Mouse (Mus musculus) hindbrain, embryonic 10.5 days (tissue): Measurements from ENCODE around the gene Mtf2. TPM values are rescaled to one million over a fixed set of nuclear protein-coding genes. Genes with fewer than 3 reads are reported as not detected.
A peak's percentile ranks its signal among the peaks of the same experiment; 100 is the strongest.

Experiments used
- DNase-seq: peaks from one replicate; pipeline ENCODE4 v3.0.0-alpha.2; 2017; ENCODE audit warnings: low spot score
- H3K27ac ChIP-seq: fragments of 300-500 bp; sonication (generic); 2 replicates; pipeline ENCODE4 v1.5.1; 2016; ENCODE audit warnings: mild to moderate bottlenecking, moderate library complexity
- H3K27me3 ChIP-seq: fragments of 300-500 bp; sonication (generic); 2 replicates; pipeline ENCODE4 v1.6.1; 2016; ENCODE audit warnings: mild to moderate bottlenecking; ENCODE audit not compliant: poor library complexity, insufficient read depth, severe bottlenecking
- H3K36me3 ChIP-seq: fragments of 300-500 bp; sonication (generic); 2 replicates; pipeline ENCODE4 v1.6.1; 2016; ENCODE audit warnings: mild to moderate bottlenecking, moderate library complexity
- H3K4me1 ChIP-seq: fragments of 300-500 bp; sonication (generic); replicated peaks from 2 replicates; pipeline ENCODE4 v1.6.1; 2016; ENCODE audit warnings: mild to moderate bottlenecking
- H3K4me3 ChIP-seq: fragments of 300-500 bp; sonication (generic); 2 replicates; pipeline ENCODE4 v1.5.1; 2016; ENCODE audit warnings: mild to moderate bottlenecking, moderate library complexity
- H3K9me3 ChIP-seq: fragments of 300-500 bp; sonication (generic); 2 replicates; pipeline ENCODE4 v1.6.1; 2016; ENCODE audit warnings: mild to moderate bottlenecking, moderate library complexity
- WGBS: fragments of 180-500 bp; shearing (Covaris S2); methylation state at CpG from one replicate; pipeline ENCODE4 v1.1.7; 2016; 5-methylcytosine and 5-hydroxymethylcytosine counted together
- polyA plus RNA-seq: library from polyadenylated mRNA; unstranded; fragments of >200 nt; fragmentation: Nextera tagmentation; extraction: Ambion mirVana; gene quantifications from 2 replicates; pipeline ENCODE4 v1.2.1, GENCODE M21; 2016

The Mtf2 gene
- polyA plus RNA-seq, 1 experiment from 2014 or later: 120 TPM

- peaks cover 94% of the 10 kb centered on the region for H3K36me3 ChIP-seq
- H3K27ac ChIP-seq: no peak overlapping the region
- 87% methylated on average over 5 of the region's 5 CpGs for WGBS
- no peak overlapping the region for H3K4me3 ChIP-seq
- H3K9me3 ChIP-seq: no peaks in the 10 kb centered on the region
- no peak for DNase-seq
- no peaks in the 10 kb centered on the region for H3K4me1 ChIP-seq
- no peaks in the 10 kb centered on the region for H3K27me3 ChIP-seq
Measured at GRCm38 (mm10) chr5:108104306-108104705, 38.8 kb downstream of the Mtf2 start.

GRCm38 (mm10) chr5:108109346-108109745 is 43.9 kb downstream of the Mtf2 start:
- Histone ChIP-seq H3K27me3 (no peaks in the 10 kb centered on the region), H3K4me3 (no peak overlapping the region), H3K36me3 (peaks cover 50% of the 10 kb centered on the region), H3K9me3 (no peaks in the 10 kb centered on the region), H3K4me1 (no peaks in the 10 kb centered on the region), H3K27ac (no peak overlapping the region)
- WGBS: 95% methylated on average over 7 of the region's 7 CpGs
- DNase-seq: no peak

DNA sequence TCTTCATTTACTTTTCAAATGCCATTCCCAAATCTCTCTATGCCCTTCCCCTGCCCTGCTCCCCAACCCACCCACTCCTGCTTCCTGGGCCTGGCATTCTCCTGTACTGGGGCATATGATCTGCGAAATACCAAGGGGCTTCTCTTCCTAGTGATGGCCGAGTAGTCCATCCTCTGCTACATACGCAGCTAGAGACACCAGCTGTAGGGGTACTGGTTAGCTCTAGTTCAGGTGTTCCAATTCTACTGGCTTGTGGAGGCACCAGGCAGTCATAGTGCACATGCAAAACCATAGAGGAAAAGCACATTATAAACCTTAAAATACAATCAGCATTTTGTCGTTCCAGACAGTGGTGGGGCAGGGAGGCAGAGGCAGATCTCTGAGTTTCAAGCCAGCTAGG is 52.2 kb downstream of the Mtf2 start:
- Histone ChIP-seq H3K4me3 (no peak overlapping the region), H3K36me3 (peaks cover 22% of the 10 kb centered on the region), H3K27me3 (no peaks in the 10 kb centered on the region), H3K4me1 (no peaks in the 10 kb centered on the region), H3K27ac (no peak overlapping the region), H3K9me3 (no peaks in the 10 kb centered on the region)
- WGBS: 92% methylated on average over 4 of the region's 4 CpGs
- no peak for DNase-seq

- Histone ChIP-seq H3K9me3 (no peaks in the 10 kb centered on the region), H3K4me1 (no peaks in the 10 kb centered on the region), H3K36me3 (peaks cover 28% of the 10 kb centered on the region), H3K4me3 (no peak overlapping the region), H3K27ac (no peak overlapping the region), H3K27me3 (no peaks in the 10 kb centered on the region)
- 85% methylated on average over 9 of the region's 9 CpGs for WGBS
- DNase-seq: no peak
Measured at GRCm38 (mm10) chr5:108120221-108120900, 54.9 kb downstream of the Mtf2 start.

- H3K4me1 ChIP-seq: peaks cover 18% of the 10 kb centered on the region
- no peaks in the 10 kb centered on the region for H3K27me3 ChIP-seq
- no peak for DNase-seq
- WGBS: under 1% methylated on average over 32 of the region's 32 CpGs
- H3K9me3 ChIP-seq: no peaks in the 10 kb centered on the region
- H3K27ac ChIP-seq: peak overlapping the region; percentile 91
- H3K4me3 ChIP-seq: peak overlapping the region; percentile 89
- H3K36me3 ChIP-seq: peaks cover 21% of the 10 kb centered on the region
Measured at GRCm38 (mm10) chr5:108131849-108132440, 66.5 kb downstream of the Mtf2 start.

GRCm38 (mm10) chr5:108132441-108133243 is 67.2 kb downstream of the Mtf2 start, which contains the start of the genes Tmed5 and Ccdc18:
Tmed5 (minus strand) TSS chr5:108132620.
Ccdc18 (plus strand) TSS chr5:108132875.
- WGBS: under 1% methylated on average over 65 of the region's 65 CpGs

DNA sequence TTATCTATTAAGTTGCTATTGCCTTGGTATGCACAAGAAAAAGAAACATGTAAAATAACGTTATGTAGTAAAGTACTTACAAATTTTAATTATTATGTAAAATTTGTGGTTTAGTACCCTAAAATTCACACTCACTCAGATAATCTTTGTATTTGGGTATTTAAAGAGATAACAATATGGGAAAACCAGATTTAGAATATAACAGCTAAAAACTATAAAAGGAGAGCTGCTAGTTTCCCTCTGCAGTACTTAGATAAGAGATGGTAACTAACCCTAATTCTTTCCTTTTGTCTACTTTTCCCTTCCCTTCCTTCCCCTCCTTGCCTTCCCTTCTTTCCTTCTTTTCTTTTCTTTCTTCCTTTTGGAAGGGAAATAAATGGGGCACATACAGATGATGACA is 87.1 kb downstream of the Mtf2 start:
- Histone ChIP-seq H3K27ac (no peak overlapping the region), H3K27me3 (no peaks in the 10 kb centered on the region), H3K9me3 (no peaks in the 10 kb centered on the region), H3K4me1 (no peaks in the 10 kb centered on the region), H3K4me3 (no peak overlapping the region), H3K36me3 (peaks cover 13% of the 10 kb centered on the region)
- no peak for DNase-seq
- WGBS: 95% methylated on average over 1 of the region's 1 CpGs

More at GRCm38 (mm10) chr5:108132441-108133243, 67.2 kb downstream of the Mtf2 start, which contains the start of the genes Tmed5 and Ccdc18:
- Histone ChIP-seq H3K27ac (peak within 1 kb of the TSS; percentile 91), H3K4me3 (peak within 1 kb of the TSS; percentile 89), H3K9me3 (no peaks in the 10 kb centered on the region), H3K36me3 (peaks cover 19% of the 10 kb centered on the region), H3K4me1 (peaks cover 18% of the 10 kb centered on the region), H3K27me3 (no peaks in the 10 kb centered on the region)
- DNase-seq: peak; percentile 98

Other genes with a start within 250 kb of the Mtf2 start
- 0.09 and 0.44 TPM in 2 replicates for gene Ube2d2b, start 235.6 kb upstream of the Mtf2 start, polyA plus RNA-seq
- 48.4 and 51.8 TPM in 2 replicates for gene Evi5, start 190.6 kb upstream of the Mtf2 start, polyA plus RNA-seq
- 61.9 and 81.3 TPM in 2 replicates for gene Rpl5, start 165.2 kb upstream of the Mtf2 start, polyA plus RNA-seq
- gene Fam69a, start 78.6 kb upstream of the Mtf2 start, polyA plus RNA-seq: 18.6 and 22.2 TPM in 2 replicates
- gene Tmed5, start 66.9 kb downstream of the Mtf2 start, polyA plus RNA-seq: 27.4 and 30.1 TPM in 2 replicates
- 7.3 and 10.8 TPM in 2 replicates for gene Ccdc18, start 67.2 kb downstream of the Mtf2 start, polyA plus RNA-seq
- gene Dr1, start 203.2 kb downstream of the Mtf2 start, polyA plus RNA-seq: 40.3 and 47.2 TPM in 2 replicates
- 5.8 and 6.0 TPM in 2 replicates for gene Pigg, start 246.9 kb downstream of the Mtf2 start, polyA plus RNA-seq